Mouse (Mus musculus) ZHBTc4 (cell line): ENCODE measurements around the gene Nrxn3.
A peak's percentile ranks its signal among the peaks of the same experiment; 100 is the strongest.

Experiments used
- DNase-seq: peaks from one replicate; pipeline ENCODE4 v3.0.0-alpha.2; 2011; ENCODE audit warnings: low read depth, low spot score

The Nrxn3 gene

DNA sequence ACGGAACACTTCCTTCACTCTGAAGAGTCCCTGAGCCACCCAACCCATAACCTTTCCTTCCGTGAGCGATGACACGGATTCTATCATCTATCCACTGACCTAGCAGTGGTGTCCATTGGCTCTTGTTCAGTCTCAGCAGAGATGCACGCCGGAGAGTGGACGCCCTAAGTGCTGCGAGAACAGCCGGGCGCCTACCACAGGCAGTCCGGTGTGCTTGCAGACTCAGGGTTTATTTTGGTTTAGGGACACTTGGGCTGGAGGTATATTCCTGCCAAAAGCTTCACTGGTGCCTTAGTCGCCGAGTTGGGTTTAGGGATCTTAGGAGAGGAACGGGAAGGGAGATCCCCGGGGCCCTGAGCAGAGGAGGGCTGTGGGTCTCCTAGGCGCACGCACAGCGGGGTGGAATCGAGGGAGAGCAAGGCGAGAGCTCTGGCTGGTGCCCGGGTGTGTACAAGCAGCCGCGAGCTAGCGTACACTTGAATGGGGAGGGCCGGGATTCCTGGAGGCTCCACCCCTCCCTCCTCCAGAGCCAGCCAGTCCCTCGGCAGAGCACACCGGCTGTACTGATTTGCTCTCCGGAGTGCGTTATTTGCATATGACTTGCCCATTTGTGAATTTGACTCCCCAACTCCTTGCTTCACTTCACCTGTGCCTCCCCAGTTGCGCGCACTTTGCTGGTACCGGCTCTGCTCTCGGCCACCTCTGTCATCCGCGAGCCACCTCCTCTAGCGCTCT lies 1089.3 kb downstream of the Nrxn3 start:
- DNase-seq, result peak; percentile 92

- no peak for DNase-seq
These were observed 1090.0 kb downstream of the Nrxn3 start for GRCm38 (mm10) chr12:89812550-89813207.

GRCm38 (mm10) chr12:89813294-89813693 lies 1090.6 kb downstream of the Nrxn3 start:
- DNase-seq, result no peak

DNA sequence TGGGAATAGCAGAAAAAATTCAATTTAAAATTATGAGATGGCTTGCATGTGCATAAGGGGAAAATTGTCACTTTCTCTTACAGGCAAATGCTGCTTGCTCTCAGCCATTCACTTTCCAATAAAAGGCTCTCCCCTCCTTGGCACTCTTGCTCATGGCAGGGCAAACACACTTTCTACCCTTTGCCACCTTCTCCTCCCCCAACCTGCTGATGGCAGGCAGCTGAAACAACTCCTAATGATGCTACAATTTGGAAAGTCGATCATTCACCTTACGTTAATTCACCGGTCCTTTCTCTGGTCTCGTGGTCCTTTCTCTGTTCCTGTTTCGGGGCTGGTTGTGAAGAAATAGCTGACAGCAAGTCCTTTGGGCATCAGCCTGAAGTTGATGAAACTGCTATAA lies 1091.0 kb downstream of the Nrxn3 start:
- no peak for DNase-seq

DNA sequence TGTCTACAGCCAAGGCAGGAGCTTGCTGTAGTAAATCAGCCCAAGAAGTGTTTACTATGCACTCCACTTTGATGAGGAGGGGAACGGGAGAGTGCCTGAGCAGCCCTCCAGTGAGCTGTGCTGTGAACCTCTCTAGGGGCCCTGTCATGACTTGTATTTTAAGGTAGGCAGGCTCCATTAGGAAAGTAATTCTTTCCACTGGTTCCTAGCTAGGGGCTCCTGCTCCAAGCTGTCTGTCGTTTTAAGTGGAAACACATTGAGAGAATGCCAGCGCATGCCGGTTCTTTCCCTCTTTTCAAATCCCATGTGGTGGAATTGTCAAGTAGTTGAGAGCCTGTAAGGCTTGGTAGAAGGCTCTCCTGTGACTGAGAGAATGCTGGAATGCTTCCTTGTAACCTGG lies 1091.9 kb downstream of the Nrxn3 start:
- DNase-seq, result no peak

GRCm38 (mm10) chr12:89817072-89817773 lies 1094.5 kb downstream of the Nrxn3 start:
- no peak for DNase-seq

GRCm38 (mm10) chr12:89818200-89818599 lies 1095.5 kb downstream of the Nrxn3 start:
- no peak for DNase-seq

DNA sequence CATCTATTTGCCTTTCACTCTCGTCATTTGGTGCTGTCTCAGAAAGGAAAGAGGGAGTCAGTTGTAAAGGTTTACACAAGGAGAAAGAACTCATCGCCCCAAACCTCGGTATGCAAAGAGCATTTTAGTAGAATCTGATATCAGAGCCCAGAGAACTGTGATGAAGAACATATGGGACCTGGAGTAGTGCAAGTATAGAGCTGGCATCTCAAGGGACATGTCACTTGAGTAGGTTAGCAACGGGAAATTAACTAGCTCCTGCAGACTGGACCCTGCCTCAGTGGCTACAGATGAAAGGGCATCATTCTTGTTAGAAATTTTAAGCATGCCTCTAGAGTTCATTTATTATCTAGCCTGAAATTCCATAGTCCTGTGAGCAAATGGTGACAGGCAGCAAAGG lies 1099.5 kb downstream of the Nrxn3 start:
- DNase-seq, result no peak

GRCm38 (mm10) chr12:89829927-89830326 lies 1107.3 kb downstream of the Nrxn3 start:
- DNase-seq, result no peak

DNA sequence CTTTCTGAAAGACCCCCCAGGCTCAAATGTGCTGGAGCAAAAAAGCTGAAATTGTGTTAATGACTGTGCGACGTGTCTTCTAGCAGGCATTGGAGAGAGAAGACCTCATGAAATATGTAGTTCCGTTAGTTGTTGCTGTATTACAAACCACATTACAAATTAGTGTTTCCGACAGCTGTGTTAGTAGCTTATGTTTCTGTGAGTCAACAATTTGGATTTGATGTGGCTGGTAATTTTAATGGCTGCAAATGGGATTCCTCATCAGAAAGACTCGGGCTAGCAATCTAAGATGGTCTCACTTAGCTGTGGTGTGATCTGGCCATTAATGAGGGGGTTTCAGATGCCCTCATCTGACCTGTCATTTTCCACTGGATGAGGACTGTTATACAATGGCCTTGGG lies 1107.7 kb downstream of the Nrxn3 start:
- DNase-seq, result no peak

DNA sequence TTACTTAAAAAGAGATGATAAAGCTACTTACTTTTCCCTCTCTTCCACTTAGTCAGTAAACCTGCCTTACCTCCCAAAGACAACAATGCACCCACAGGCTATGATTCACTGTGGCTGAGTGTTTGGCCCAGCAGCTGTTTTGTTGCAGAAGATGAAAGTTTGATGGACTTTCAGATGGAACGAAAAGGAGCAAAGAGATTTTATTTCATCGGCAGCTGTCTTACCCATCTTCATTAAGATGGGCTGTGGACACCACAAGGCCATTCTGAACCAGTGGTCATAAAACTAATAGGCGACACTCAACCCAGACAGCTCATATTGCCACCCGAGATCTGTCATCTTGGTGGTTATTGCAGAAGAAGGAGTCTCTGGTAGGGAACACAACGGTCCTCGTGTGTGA lies 1108.6 kb downstream of the Nrxn3 start:
- no peak for DNase-seq

- DNase-seq, result no peak
These were observed 1113.6 kb downstream of the Nrxn3 start for GRCm38 (mm10) chr12:89836271-89836670.

DNA sequence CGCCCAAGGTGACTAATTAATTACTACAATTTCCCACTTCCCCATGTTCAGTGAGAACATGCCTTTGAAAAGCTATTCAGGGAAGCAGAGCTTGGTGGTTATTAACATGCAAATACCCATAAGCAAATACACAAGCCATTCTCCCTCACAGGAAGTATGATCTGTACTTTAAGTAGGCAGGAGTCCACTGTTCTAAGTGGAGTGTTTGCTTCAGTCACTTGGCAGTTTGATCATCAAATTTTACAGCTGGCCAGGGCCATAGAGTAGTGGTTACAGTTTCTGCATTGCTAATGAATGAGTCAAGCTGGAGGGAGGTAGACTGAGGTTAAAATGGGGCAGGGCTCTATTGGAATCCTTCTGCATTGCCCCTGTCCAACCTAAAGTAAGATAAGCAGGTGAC lies 1120.2 kb downstream of the Nrxn3 start:
- DNase-seq, result no peak

DNA sequence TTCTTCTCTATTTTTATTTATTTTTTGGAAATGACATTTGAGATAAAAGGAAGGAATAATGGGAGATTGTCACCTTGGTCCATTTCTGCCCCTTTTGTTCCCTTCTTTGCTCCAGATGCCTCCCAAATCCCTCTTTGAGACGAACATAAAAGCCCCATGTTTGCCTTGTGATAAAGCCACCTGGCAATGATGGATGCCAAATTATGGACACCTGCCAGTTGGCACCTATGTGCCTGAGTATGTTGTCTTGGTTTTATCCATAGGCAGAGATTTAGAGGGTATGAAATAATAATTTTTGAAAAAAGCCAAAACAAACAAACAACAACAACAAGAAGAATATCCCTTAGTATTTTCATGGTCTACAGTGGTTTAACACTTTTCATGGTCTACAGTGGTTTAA lies 1125.4 kb downstream of the Nrxn3 start:
- DNase-seq, result no peak

- no peak for DNase-seq
These were observed 1131.7 kb downstream of the Nrxn3 start for GRCm38 (mm10) chr12:89854355-89854754.

GRCm38 (mm10) chr12:89867124-89867523 lies 1144.4 kb downstream of the Nrxn3 start:
- no peak for DNase-seq

- no peak for DNase-seq
These were observed 1160.1 kb downstream of the Nrxn3 start for GRCm38 (mm10) chr12:89882617-89883370.

GRCm38 (mm10) chr12:89884576-89884975 lies 1161.9 kb downstream of the Nrxn3 start:
- DNase-seq, result no peak

- DNase-seq, result no peak
These were observed 1166.0 kb downstream of the Nrxn3 start for GRCm38 (mm10) chr12:89888647-89889046.

- no peak for DNase-seq
These were observed 1174.2 kb downstream of the Nrxn3 start for GRCm38 (mm10) chr12:89896901-89897300.

DNA sequence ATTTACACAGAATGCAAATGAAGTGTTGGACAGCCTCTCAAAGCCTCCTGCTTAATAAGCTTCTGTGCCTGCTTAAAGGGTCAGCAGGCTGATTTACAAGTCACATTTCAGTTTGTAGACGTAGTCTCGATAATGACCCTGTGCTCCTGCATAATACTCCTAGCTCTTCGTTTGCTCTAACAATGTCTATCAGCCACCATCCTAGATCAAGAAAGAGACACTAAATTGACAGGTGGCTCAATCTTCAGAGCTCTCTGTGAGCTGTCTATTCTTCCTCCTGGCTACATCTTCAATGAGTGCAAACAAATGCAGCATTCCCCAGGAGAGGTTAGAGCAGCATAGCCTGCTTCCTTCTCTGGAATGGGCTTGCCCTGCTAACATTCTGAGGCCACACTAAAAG lies 1186.9 kb downstream of the Nrxn3 start:
- no peak for DNase-seq
